Mouse (Mus musculus): Measurements from ENCODE around the gene Brwd1.

- no peak for TF ChIP-seq POLR2A (IDR thresholded peaks at IDR 0.05; ENCODE audit: insufficient read depth, low read depth, low read length)
- no peak for TF ChIP-seq CTCF (IDR thresholded peaks at IDR 0.05; ENCODE audit: insufficient read depth, low read depth, low read length)
These were observed 30.4 kb upstream of the Brwd1 start for GRCm38 (mm10) chr16:96112769-96113168.

Measured in olfactory bulb, adult 2 months (tissue).